Mouse (Mus musculus) liver, postnatal 0 days (tissue): Measurements from ENCODE around the gene Slc51b. TPM values are rescaled to one million over a fixed set of nuclear protein-coding genes. Genes with fewer than 3 reads are reported as not detected.

Experiments
- ATAC-seq: fragments of 200-750 bp; cut with Nextera tagmentation; 2 replicates; pipeline ENCODE4 v1.8.0; 2017; ENCODE audit warnings: mild to moderate bottlenecking, moderate library complexity
- DNase-seq: peaks from one replicate; pipeline ENCODE4 v3.0.0-alpha.2; 2016
- H3K27ac ChIP-seq: fragments of 300-500 bp; sonication (generic); 2 replicates; pipeline ENCODE4 v1.5.1; 2014; ENCODE audit warnings: antibody characterized with exemption, moderate library complexity, mild to moderate bottlenecking, low read depth
- H3K27me3 ChIP-seq: fragments of 300-500 bp; sonication (generic); 2 replicates; pipeline ENCODE4 v1.6.1; 2014; ENCODE audit warnings: low read length, control low read depth, mixed read lengths; ENCODE audit not compliant: insufficient read depth
- H3K36me3 ChIP-seq: fragments of 300-500 bp; sonication (generic); replicated peaks from 2 replicates; pipeline ENCODE4 v1.6.1; 2014; ENCODE audit warnings: mild to moderate bottlenecking, control low read depth, low read length, moderate library complexity, mixed read lengths; ENCODE audit not compliant: insufficient read depth
- H3K4me1 ChIP-seq: fragments of 300-500 bp; sonication (generic); 2 replicates; pipeline ENCODE4 v1.6.1; 2014; ENCODE audit warnings: antibody characterized with exemption, mild to moderate bottlenecking, control low read depth; ENCODE audit not compliant: insufficient read depth
- H3K4me2 ChIP-seq: fragments of 300-500 bp; sonication (generic); 2 replicates; pipeline ENCODE4 v1.6.1; 2014; ENCODE audit warnings: low read depth, mild to moderate bottlenecking, low read length, moderate library complexity, mixed read lengths
- H3K4me3 ChIP-seq: fragments of 300-500 bp; sonication (generic); 2 replicates; pipeline ENCODE4 v1.5.1; 2014; ENCODE audit warnings: low read depth, low read length
- H3K9ac ChIP-seq: fragments of 300-500 bp; sonication (generic); replicated peaks from 2 replicates; pipeline ENCODE4 v1.6.1; 2014; ENCODE audit warnings: mild to moderate bottlenecking, moderate library complexity
- H3K9me3 ChIP-seq: fragments of 300-500 bp; sonication (generic); 2 replicates; pipeline ENCODE4 v1.6.1; 2016; ENCODE audit warnings: mild to moderate bottlenecking, control low read depth, low read length, mixed read lengths
- CTCF ChIP-seq: sonication (generic); IDR thresholded peaks from 2 replicates; pipeline ENCODE4 v1.5.1; 2016; ENCODE audit warnings: antibody characterized with exemption, low read depth
- EP300 ChIP-seq: IDR thresholded peaks from 2 replicates; pipeline ENCODE4 v1.6.1; 2016; ENCODE audit warnings: antibody characterized with exemption, low read depth, mild to moderate bottlenecking
- WGBS: fragments of 180-500 bp; shearing (Covaris S2); extraction: QIAGEN DNeasy Blood & Tissue Kit; methylation state at CpG from one replicate; pipeline ENCODE4 v1.1.7; 2014; ENCODE audit not compliant: insufficient replicate concordance; 5-methylcytosine and 5-hydroxymethylcytosine counted together
- polyA plus RNA-seq: library from polyadenylated mRNA; unstranded; fragments of >200 nt; fragmentation: Nextera tagmentation; extraction: Ambion mirVana; gene quantifications from 2 replicates; pipeline ENCODE4 v1.2.1, GENCODE M21; 2015

Slc51b gene
- polyA plus RNA-seq, 1 experiment from 2014 or later, result 15.1 TPM

DNA sequence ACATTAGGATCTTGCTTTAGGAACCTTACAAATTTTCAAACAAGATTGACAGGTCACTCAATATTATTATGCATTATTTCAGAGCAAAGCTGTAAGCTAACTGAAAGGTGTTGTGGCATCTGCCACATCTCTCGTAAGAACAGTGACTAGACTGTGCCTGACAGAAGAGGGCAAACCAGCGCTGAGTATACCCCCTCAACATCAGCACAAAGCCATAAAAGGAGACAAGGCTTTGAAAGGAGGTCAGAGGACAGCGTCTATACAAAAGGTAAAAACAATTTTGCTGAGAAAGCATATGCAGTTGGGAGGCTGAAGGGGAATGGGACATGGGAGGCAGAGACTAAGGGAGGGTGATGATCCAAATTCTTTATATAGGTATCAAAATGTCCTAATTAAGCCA is 37.4 kb upstream of the Slc51b start:
- TF ChIP-seq EP300 (no peak), CTCF (no peak)
- H3K4me2 ChIP-seq, result peak overlapping the region; percentile 78

GRCm38 (mm10) chr9:65458975-65459374 is 36.2 kb upstream of the Slc51b start:
- WGBS, result 85% methylated on average over 2 of the region's 2 CpGs

More for the DNA sequence above, 37.4 kb upstream of the Slc51b start:
- 64% methylated on average over 3 of the region's 3 CpGs for WGBS
- DNase-seq (no peak), ATAC-seq (no peak)
- H3K36me3 ChIP-seq, result no peaks in the 10 kb centered on the region
- no peak overlapping the region for H3K4me3 ChIP-seq
- no peaks in the 10 kb centered on the region for H3K27me3 ChIP-seq
- no peak overlapping the region for H3K9ac ChIP-seq
- H3K4me1 ChIP-seq, result peaks cover 15% of the 10 kb centered on the region
- H3K27ac ChIP-seq, result no peak overlapping the region
- no peaks in the 10 kb centered on the region for H3K9me3 ChIP-seq

GRCm38 (mm10) chr9:65447951-65448350 is 25.2 kb upstream of the Slc51b start:
- ATAC-seq (no peak), DNase-seq (no peak)
- Histone ChIP-seq H3K4me2 (no peak overlapping the region), H3K4me3 (no peak overlapping the region), H3K4me1 (no peaks in the 10 kb centered on the region), H3K9ac (no peak overlapping the region), H3K9me3 (no peaks in the 10 kb centered on the region), H3K27ac (no peak overlapping the region), H3K36me3 (peaks cover 41% of the 10 kb centered on the region), H3K27me3 (no peaks in the 10 kb centered on the region)
- no peak for TF ChIP-seq EP300
- TF ChIP-seq CTCF, result no peak
- WGBS, result 87% methylated on average over 6 of the region's 6 CpGs

More at GRCm38 (mm10) chr9:65458975-65459374, 36.2 kb upstream of the Slc51b start:
- Histone ChIP-seq H3K4me1 (peaks cover 12% of the 10 kb centered on the region), H3K27ac (no peak overlapping the region), H3K4me2 (no peak overlapping the region), H3K27me3 (no peaks in the 10 kb centered on the region), H3K36me3 (no peaks in the 10 kb centered on the region), H3K9me3 (no peaks in the 10 kb centered on the region), H3K9ac (no peak overlapping the region), H3K4me3 (no peak overlapping the region)
- ATAC-seq (no peak), DNase-seq (no peak)
- TF ChIP-seq EP300, result no peak

DNA sequence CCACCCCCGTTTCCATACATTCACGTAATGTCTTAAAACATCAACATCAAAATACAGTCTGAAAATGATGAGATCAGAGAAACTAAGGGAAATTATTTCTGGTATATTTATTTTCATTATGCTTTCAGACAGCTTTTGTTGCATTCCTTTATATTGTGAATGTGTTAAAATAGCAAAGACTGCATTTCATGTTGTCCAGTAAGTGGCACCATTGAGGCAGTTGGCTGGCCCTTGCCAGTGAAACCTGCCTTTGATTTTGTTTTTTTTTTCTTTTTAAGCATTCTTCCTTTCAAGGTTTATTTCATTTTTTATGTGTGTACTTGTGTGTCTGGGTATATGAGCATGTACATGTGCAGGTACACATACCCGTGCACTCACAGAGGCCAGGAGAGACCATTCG is 21.9 kb upstream of the Slc51b start:
- no peaks in the 10 kb centered on the region for H3K27me3 ChIP-seq
- no peaks in the 10 kb centered on the region for H3K9me3 ChIP-seq
- no peak overlapping the region for H3K4me2 ChIP-seq
- TF ChIP-seq EP300 (no peak), CTCF (0 out of 2 replicates have a peak, but pooled peaks have one; percentile 7)
- H3K27ac ChIP-seq, result no peak overlapping the region
- no peak for ATAC-seq
- H3K9ac ChIP-seq, result no peak overlapping the region
- WGBS, result 89% methylated on average over 4 of the region's 4 CpGs
- peaks cover 39% of the 10 kb centered on the region for H3K36me3 ChIP-seq
- H3K4me3 ChIP-seq, result no peak overlapping the region
- DNase-seq, result no peak
- no peaks in the 10 kb centered on the region for H3K4me1 ChIP-seq

DNA sequence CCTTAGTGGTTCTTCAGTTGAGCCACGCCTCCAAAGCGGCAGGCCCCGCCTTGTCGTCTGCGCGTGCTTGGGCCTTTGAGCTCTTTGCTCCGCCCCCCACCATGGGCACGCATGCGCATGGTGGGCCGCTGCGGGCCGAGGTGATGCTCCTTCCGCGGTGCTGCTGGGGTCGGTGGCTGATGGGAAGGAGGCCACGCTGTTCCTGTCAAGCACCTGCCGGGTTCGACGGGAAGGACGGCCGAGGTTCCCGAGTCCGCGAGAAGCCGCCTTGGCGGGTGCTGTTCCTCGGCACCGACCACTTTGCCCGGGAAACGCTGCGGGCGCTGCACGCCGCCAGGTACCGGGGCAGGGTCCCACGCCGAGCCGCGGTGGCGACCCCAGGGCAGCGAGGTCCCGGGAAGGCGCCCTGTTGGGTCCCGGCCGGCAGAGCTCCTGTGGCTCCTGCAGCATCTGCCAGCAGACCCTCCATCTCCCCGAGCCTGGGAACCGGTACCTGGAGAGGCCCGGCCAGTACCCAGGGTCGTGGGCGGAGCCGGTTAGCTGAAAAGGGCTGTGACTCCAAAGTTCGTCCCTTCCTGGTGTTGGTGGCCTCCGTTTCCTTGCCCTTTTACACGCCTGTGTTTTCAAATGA is 13.0 kb upstream of the Slc51b start, which contains the start of gene Mtfmt:
Gene Mtfmt, plus strand, starts transcription at position 112 of the 631 bp plus-strand sequence.
- Histone ChIP-seq H3K4me3 (peak within 1 kb of the TSS; percentile 98), H3K4me1 (peaks cover 5% of the 10 kb centered on the region), H3K9me3 (no peaks in the 10 kb centered on the region), H3K4me2 (peak within 1 kb of the TSS; percentile 90), H3K27ac (peak within 1 kb of the TSS; percentile 58), H3K9ac (peak within 1 kb of the TSS; percentile 86), H3K27me3 (no peaks in the 10 kb centered on the region), H3K36me3 (peaks cover 5% of the 10 kb centered on the region; the same call in 1 of the 2 replicates)
- ATAC-seq, result peak; percentile 91
- TF ChIP-seq CTCF, result no peak
- no peak for TF ChIP-seq EP300
- under 1% methylated on average over 52 of the region's 54 CpGs for WGBS
- DNase-seq, result peak; percentile 98

GRCm38 (mm10) chr9:65435211-65435610 is 12.5 kb upstream of the Slc51b start:
- Histone ChIP-seq H3K9ac (no peak overlapping the region), H3K4me1 (peaks cover 5% of the 10 kb centered on the region), H3K9me3 (no peaks in the 10 kb centered on the region), H3K27ac (no peak overlapping the region), H3K27me3 (no peaks in the 10 kb centered on the region), H3K4me2 (peak overlapping the region; percentile 90; the same call in 1 of the 2 replicates), H3K4me3 (no peak overlapping the region; the same call in 1 of the 2 replicates), H3K36me3 (no peaks in the 10 kb centered on the region)
- DNase-seq (no peak), ATAC-seq (no peak)
- 66% methylated on average over 4 of the region's 4 CpGs for WGBS
- no peak for TF ChIP-seq EP300
- no peak for TF ChIP-seq CTCF
